Mouse (Mus musculus) v-Abl transformed pro-B cells (cell line): ENCODE data around the gene Bdkrb2.

Source experiments
- in situ Hi-C, 2 experiments: fragments of 400-800 bp; cut with MboI; formaldehyde crosslinking; loops; one replicate each; pipeline ENCODE4 v1.15.1; 2025; ENCODE audit not compliant: unreplicated experiment in 2 of 2

The Bdkrb2 gene

DNA sequence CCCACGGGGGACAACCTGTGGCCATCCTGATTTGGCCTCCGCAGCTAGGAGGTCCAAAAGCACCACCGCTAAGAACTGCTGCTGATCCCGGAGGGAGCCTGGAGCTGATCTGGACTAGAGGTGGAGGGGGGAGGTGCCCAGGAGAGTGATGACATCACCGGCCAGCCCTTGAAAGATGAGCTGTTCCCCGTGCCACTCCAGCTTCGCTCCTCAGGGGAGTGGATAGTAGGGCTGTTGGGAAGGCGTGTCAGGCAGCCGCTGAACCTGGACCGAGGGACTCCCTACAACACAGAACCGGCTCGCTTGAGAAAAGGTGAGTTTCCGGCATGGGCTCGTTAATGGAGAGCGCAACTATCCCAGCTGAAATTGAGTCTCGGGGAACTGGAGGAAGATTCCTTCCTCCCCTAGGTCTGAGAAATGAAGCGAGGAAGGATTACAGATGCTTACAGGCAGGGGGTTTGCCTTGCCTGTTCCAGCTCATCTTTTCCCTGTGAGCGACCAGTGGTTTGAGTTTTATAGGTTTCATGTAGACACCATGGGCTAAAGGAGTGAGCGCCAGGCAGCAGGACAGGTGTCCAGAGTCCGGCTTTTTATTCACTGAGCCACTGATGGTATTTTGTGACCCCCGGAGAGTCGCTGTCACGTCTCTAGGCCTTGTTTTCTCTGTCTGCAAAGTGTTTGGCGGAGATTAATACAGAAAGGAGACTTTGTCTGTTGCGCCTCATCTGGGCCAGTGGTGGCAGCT lies at the start of gene Bdkrb2:
Gene Bdkrb2 (plus strand): TSS at position 291 of the 745 bp plus-strand sequence.
- in situ Hi-C loops, result no loop called here

DNA sequence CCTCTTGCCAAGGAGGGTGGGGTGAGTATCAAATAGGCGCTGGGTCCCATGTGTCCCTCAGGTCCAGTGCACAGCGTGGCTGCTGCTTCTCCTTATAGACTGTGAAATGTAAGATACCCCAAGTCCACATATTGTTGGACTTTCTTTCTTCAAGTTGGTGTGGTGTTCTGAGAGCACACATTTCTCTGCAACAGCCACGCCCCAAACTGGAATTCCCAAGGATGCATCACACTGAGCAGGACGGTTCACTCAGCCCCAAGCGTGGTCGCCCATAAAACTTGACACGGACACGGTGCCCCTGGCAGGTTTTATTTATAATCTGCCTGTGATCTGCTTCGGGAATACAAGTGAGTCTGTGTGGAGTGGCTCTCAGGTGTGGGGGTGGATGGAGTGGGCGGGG lies 48.9 kb upstream of the Bdkrb2 start:
- in situ Hi-C loops, result no loop called here

DNA sequence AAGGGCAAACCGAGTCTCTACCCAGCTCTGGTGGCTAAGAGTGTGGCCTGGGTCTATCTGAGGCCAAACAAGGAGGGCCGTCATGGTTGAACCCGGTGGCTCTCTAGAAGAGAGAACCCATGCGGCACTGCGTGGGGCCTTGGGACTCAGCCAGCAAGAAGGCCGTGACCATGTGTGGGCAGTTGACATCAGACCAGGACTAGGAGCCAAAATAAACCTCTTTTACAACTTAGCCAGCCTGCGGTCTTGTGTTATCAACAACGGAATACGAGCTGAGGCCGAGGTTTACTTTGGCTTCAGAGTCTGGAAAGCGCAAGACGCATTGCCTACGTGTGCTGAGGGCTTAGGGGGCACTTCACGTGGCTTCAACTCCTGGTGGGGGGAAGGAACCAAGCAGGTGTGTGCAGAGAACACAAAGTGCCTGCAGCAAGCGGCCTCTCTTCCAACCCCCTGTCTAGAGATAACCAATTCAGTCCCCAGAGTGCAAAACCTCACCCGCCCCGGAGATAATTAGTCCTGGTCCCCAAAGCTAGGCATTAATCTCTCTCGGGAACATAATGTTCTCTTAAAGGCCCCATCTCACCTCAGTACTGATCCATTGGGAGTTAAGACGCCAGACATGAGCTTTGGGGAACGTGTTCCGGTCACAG lies 45.9 kb upstream of the Bdkrb2 start:
- in situ Hi-C loops, result no loop called here

DNA sequence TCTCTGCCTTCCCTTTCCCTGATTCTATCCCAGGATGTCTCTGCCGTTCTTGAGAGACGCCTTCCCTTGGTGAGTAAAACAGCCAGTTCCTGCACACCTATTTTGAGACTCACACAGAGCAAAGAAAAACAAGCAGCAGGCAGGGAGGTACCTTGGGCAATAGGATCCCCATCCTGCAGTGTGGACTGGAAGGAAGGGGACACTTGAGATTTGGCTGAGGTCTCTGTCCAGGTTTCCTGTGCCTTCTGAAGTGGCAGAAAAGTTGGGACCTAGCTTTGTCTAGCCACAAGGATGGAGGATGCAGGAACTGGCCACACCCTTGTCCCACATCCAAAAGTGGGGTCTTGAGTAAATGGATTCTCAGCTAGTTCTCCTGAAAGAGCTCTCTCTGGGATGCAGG lies 43.2 kb upstream of the Bdkrb2 start:
- in situ Hi-C loops, result no loop called here

DNA sequence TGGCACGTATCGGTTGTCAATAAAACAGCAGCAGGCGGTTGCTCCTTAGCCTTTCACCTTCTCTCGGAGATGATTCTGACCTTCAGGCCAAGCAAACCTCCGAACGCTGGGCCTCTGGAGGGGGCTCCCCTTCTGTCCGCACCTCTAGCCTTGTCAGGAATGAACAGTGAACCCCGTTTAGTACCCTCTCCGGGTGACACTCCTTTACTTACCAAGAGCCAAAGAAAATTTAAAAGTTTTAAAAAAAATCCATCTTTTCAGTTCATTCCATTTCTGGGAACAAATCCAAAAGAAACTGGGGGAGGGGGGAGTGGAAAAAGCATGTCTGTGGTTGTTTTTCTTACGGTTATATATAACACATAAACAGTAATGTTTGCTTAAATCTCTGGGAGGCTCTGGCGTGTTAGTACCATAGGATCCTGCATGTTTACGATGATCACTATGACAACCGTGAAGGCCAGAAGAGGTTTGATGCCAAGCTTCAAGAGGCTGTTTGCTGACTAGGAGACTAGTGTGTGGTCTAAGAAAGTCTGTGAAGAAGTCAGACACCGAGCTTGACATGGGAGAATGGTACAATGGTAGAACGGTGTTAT lies 41.8 kb upstream of the Bdkrb2 start:
- in situ Hi-C loops, result no loop called here

DNA sequence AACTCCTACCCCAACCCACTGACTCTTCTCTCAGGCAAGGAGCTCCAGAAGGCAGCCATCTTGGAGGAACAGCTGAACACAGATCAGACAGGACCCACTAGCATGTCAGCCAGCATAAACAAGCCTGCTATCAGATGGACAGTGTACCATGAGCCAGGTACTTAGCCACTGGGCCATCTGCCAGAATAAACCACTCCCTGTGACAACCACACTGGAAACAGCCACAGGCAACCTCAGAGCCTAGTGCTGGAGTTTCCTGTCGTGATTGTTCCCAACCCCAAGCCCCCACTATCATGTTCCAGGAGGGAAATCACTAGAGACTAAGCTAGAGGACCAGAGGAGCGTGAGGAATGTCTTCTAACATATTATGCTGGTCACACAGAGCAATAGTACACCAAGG lies 39.3 kb upstream of the Bdkrb2 start:
- in situ Hi-C loops, result no loop called here

DNA sequence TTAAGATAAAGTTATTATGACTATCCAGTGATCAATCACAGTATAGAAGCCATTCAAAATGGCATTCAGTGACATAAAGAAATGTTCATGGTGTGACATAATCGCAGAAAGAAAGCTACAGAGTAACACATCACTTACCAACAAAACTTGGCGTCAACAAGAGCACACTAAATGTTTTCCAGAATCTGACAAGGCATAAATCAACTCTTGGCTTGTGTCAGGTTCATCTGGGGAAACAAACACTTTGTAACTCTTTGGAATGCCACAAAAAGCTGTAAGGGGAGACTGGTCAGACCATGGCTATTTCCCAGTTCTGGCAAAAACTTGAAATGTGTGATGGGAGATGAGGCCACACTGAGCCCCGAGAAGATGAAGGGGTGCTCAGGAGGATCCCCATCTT lies 36.8 kb upstream of the Bdkrb2 start:
- in situ Hi-C loops, result no loop called here

DNA sequence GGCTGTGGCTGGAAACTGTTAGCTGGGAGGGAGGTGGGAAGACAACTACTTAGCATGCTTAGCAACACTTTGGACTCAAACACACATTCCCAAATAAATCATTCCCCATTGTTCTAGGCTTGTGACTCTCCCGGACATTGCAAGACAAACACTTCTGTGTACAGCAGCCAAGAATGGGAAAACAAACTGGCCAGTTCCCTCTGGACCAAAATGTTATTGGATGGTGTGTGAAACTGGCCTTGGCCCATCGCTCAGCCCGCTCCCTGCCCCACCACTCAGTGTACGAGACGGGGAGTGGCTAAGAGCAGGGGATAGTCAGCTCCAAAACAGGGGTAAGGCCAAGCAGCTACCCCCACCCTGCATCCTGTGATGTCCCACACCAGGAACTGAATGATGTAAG lies 36.2 kb upstream of the Bdkrb2 start:
- in situ Hi-C loops, result no loop called here

DNA sequence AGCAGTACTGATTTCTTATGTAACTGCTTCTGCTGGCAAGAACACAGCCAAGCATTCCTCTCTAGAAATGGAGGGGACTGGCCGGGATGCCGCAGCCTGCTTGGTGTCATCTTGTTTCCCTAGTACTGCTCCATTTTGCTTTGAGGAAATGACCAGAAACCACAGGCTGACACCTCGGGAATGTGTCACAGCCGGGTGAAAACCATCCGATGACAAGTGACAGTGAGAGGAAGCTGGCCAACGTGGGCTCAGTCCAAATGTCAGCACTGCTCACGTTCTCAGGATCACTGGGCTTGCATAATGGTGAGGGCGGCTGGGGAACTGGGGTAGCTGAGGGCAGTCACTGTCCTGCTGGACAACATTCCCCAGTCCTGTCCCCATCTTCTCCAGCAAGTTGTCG lies 33.5 kb upstream of the Bdkrb2 start:
- in situ Hi-C loops, result no loop called here

DNA sequence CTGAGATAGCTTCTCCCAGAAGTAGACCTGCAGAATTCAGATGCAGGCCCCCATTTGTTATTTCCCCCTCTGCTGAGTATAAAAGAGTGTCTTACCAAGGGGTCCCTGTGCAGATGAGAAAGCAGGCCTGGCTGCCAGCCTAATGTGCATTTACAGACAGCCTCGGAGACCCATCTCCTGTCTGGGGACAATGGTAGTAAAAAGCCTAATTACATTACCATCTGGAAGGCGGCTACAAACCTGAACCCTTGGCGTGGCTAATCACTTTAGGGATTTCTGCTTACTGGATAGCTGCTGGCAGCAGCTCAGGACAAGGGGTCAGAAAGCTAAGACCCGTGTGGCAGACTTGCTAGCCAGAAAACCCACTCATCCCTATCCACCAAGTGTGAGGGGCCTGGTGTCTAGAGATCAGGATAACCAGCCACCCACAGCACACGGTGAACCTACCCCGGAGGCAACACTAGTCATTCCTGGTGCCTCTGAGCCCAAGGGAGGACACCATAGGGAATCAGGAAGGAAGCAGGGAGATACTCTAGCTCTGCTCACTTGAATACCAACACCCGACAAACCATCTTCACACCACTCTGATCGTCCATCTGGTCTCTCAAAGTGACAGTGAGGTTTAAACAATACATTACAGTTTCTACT lies 31.2 kb upstream of the Bdkrb2 start:
- in situ Hi-C loops, result no loop called here

DNA sequence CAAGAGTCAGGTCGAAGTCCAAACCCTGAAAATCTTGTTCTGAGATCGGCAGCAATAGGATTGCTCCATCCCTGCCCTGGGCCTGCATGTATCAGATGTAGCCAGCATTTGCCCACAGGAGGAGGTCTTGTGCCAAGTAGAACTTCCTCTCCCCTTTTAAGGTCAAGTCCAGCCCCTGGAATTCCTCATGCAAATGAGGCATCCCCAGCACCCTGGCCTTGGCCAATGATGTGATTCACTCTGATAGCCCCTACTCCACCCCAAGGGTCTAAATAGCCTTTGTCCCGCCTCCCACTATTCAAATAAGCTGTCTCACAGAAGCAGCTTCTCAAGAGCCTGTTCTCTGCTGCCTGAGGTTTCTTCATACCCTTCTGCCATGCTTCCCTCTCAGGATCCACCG lies 28.2 kb upstream of the Bdkrb2 start:
- in situ Hi-C loops, result no loop called here

DNA sequence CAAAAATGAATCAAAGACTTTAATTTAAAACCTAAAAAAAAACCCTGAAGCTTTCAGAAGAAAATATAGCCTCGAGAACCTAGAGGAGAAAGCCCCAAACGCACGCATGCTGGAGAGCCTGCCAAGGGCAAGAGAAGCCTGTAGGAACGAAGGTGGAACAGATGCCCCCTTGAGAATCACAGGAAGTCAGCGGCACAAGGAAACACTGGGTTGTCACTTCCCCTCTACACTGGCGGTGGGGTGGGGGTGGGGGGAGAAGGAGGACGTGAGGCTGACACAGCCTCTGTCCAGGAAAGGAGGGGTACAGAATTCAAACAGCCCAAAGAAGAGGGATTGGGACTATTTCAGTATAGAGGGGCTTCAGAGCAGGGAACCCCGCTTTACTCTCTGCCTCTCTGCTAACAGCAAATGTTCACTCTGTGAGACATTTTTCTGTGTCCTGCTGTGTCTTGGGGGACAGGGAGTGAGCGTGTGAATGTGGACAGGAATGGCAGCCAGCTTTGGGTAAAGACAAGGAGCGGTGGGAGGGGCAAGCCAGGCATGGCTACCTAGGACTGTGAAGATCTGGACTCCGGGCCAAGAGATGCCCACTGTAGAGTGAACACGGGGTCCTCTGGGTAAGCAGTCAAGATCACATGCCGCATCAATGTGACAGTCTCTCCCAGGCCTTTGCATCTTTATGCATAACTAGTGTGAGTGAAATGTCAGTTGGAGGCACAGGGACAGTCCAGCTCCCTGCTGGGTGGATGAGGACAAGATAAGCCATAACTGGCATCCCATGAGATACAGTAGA lies 26.9 kb upstream of the Bdkrb2 start:
- in situ Hi-C loops, result no loop called here

DNA sequence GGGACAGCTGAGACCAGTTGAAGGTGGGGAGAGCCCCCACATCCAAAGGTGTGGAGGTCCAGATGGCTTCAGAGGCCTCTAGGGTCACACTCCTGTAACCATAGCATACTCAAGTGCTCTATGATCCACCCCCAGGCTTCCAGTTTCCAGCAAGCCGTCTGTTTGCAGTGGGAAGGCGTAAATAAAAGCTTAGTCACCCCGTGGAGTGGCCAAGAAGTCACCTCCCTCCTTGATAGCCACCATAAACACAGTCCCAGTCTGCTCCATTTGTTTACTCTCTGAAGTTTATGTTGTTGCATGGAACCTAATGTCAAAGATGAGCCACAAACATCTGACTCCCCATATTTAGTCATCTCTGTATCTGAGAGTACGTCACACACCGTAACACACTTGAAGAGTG lies 25.9 kb upstream of the Bdkrb2 start:
- in situ Hi-C loops, result no loop called here

DNA sequence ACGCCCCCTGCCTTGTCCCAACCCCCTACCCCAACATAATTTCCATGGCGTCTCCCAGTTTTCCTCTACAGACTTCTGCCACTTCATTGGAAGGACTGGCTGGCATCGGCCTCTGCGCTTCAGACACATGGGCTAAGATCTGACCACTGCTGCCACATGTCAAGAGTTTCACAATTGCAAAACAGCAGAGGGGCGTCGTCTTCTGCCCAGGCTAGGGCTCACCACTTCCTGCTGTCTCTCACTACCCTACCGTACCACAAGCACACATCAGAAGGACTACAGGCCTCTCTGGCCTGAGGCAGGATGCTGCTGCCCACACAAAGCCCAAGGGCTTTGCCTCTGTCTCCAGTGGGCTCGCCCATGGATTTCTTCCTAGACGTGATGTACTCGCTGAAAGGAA lies 23.4 kb upstream of the Bdkrb2 start:
- in situ Hi-C loops, result no loop called here

DNA sequence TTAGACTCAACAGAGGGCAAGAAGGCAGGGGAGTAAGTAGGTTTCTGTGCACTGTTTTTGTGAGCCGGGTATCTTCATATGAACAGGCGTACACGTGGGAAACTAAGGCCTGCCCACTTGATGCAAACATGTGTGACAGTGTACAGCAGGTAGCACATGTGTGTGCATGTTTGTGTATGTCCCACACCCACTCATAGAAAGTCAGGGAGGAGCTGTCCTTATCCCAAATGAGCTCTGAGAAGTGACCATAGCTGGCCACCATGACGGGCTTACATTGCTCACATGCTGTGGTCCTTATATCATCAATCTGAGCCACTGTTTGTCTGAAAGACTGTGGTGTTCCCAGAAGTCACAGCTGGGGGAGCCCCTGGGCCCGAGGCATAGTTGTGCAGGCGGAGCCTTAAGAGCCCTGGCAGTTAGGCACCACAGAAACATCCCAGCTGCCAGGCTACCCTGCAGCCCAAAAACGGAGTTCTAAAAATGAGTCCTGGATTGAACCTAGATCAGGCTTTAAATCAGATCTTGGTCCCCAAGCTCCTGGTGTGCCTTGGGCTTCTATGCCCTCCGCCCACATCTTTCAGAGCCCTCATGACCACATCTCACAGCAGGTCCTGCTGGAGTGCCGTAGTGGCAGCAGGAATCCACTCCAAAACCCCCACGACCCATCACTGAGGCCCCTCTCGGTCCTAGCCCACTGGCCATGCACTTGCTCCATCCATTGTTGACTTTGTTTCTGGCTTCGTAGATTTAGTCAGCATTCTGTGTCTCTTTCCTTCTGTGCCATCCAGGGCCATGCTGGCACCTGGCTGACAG lies 21.2 kb upstream of the Bdkrb2 start:
- in situ Hi-C loops, result no loop called here

DNA sequence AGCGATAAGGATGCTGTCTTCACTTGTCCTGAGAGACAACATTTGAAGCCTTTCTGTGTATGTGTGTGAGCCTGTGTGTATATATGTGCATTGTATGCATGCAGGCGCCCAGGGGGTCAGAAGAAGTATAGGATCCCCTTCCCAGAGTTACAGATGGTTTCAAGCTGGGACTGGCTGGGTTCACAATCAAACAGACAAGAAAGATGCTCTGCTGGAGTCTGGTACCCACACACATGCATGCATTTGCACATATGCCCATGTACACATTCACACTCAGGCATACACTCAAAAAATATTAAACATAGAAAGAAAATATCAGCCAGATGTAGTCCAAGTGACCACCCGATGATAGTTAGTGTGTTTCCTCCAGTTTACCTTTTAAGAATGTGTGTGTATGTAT lies 20.5 kb upstream of the Bdkrb2 start:
- in situ Hi-C loops, result no loop called here

DNA sequence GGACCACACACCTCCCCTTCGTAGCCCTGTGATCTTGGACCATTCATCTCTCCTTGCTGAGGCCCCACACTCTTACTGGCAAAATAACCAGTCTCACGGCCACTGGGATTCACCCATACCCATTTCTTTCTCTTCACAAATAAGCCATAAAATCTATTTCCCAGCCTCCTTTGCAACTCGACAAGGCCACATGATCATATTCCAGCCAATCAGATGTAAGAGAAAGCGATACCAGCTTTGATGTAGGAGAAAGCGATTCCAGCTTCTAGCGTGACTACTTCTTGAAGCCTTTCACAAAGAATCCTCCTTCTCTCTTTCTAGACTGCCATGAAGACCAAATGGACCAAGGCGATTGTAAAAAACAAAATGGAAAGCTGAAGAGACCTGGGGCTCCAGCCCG lies 19.9 kb upstream of the Bdkrb2 start:
- in situ Hi-C loops, result no loop called here

DNA sequence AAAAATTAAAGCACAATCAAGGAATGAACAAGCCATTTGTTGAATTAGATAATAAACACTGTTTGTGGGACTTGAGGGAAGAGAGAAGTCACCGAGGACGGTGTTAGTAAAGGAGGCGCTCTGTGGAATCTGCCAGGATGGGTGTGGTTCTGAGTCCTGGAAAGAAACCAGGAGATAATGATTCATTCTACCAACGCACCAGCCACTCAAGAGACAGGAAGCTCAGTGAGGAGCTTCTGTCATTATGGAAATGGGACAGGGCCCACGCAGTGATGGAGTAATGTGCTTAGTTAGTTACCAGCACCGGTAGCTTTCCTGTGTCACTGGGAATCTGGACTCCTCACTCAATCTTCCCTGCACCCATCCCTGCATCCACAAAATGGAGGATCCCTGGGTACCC lies 19.3 kb upstream of the Bdkrb2 start:
- in situ Hi-C loops, result no loop called here

DNA sequence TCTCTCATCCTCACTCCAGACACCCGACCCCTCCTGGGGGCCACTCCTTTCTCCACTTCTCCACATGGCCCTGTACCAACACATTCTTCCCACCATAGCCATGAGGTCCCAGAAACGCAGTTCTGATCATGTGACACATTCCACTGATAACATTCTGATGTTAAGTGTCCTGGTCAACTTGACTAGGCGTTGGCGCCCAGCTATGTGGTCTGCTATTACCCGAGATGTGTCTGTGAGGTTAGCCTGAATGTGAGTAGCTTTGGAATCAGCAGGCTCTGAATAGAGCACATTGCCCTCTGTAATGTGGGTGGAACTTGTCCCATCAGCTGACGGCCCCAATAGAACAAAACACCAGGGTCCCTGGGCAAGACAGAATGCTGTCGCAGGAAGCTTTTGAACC lies 18.2 kb upstream of the Bdkrb2 start:
- in situ Hi-C loops, result no loop called here
